Mouse (Mus musculus) activated CD4-positive, CD25-positive, alpha-beta regulatory T cell, adult 4 months (primary cell): ENCODE measurements at regions not wholly inside any gene's neighbourhood (a gene's known extent, or its start where the extent isn't known, plus 50 kb on each side); places are given as distances from the start of the nearest gene placed in this dataset.
"Not testable (repeated sequence)": the region's sequence is repeated elsewhere in the genome, so short reads cannot be mapped to it uniquely, and the experiment has no call there.

Experiments
- ATAC-seq: one replicate; pipeline ENCODE4 v1.8.0; 2017

- no peak for ATAC-seq
Measured at GRCm38 (mm10) chr17:4024384-4024783, 328.3 kb upstream of the Nox3 start.

DNA sequence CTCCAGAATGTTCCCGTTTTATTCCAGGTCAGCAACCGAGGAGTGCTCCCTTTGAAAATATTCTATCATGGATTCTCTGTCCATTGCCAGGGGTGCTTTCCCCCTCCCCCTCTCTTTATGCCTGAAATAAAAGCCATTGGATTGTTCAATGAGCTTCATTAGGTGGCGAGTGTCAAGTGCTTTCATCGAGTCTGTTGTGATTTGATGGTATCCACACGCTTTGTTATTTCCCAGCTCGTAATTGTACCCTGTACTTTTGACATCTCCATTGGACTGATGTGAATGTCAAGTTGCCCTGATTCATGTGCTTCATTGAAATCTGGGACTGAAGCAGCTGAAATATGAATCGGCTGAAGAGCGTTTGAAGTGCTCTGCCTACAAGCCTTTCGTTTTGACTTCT, 333.1 kb upstream of the Nox3 start:
- no peak for ATAC-seq

- ATAC-seq: no peak
Measured at GRCm38 (mm10) chr17:4034816-4035360, 338.8 kb upstream of the Nox3 start.

DNA sequence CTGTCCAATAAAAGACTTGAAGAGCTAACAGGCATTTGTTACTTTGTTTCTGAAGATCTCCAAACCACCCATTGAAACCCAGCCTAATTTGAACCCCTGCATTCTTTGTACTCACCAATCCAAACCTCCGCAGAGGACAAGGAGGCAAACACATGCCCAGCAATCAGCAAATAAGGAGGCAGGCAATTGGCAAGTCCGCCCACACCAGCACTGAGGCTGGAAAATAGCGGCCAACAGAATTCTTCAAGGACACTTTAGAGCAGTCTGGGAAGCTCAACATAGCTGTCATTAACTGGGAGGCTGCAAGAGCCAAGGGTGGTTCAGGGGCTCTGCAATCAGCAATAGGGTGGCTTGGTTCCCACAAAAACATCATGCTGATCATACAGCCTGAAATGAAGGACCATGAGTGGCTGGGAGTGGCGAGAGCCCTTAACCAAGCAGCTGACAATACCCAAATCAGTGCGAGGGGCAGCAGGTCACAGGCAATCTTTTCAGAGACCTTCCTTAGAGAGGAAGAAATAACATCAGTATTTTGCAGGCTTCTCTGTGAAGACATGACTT, 344.1 kb upstream of the Nox3 start:
- ATAC-seq: no peak

- not testable (repeated sequence) for ATAC-seq
Measured at GRCm38 (mm10) chr17:4060186-4060585, 364.1 kb upstream of the Nox3 start.

- no peak for ATAC-seq
Measured at GRCm38 (mm10) chr17:4073381-4073780, 377.3 kb upstream of the Nox3 start.

DNA sequence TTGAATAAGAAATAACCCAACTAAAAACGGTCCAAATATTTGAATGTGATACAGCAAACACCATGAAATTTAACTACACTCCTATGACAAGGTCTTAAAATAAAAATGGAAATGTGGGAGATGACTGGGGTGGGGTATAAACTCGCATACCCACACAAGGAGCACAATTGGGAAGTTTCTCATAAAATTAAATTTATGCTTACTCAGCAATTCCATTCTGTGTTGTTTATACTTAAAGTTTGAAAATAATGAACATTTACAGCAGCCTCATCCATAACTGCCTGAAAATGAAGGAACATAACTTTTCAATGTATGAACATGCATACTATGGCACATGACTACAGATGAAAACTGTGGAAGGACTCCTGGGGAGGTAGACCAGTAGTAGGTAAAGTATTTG, 384.5 kb upstream of the Nox3 start:
- no peak for ATAC-seq

DNA sequence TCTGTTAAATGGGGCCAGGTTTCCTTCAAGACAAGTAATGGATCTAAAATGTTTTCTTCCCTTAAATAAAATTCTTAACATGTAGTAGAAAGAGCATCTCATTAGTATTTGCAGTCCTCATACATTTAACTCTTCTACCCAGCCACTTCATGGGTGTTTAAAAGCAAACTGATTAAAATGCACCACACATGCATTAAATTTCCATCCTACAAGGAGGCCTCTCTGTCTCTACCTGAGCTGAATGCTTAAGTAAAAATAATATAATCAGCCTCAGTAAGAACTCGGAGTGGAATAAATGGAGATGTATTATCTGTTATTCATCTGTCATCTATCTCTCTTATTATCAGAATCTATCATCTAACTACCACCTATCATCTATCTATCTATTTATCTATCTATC, 398.6 kb upstream of the Nox3 start:
- no peak for ATAC-seq

DNA sequence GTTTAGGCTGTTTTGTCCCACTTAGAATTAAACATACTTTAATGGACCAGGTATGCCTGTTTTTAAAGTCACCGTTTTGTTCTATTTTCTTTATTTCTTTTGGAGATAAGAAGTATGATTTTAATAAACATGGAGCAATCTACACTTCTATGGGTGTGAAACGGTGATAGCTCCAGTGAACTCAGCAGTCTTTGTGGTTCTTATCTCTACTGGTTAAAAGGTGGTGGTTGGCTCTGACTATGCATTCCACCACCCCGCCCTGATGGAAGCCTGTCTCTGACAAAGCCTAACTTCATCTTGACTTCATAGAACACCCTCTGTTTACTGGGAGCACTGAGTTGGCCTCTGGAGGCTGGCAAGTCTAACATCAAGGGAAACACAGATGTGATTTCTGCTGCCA, 407.3 kb upstream of the Nox3 start:
- no peak for ATAC-seq

DNA sequence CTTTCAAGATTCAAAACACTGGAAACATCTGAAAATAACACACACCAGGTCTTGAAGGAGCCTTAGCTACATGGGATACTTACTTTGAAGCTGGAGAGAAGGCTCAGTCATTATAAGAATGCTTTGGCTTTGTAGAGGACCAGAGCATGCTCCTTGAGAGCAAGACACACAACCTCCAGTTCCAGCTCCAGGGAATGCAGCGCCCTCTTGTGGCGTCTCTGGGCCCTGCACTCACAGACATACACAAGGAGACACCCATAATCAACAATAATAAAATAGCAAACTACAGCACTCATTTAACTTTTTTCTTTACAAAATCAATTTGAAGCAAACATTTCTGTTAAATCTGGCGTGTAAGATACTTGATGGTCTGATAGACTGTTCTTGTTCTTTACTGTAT, 413.2 kb upstream of the Nox3 start:
- no peak for ATAC-seq

DNA sequence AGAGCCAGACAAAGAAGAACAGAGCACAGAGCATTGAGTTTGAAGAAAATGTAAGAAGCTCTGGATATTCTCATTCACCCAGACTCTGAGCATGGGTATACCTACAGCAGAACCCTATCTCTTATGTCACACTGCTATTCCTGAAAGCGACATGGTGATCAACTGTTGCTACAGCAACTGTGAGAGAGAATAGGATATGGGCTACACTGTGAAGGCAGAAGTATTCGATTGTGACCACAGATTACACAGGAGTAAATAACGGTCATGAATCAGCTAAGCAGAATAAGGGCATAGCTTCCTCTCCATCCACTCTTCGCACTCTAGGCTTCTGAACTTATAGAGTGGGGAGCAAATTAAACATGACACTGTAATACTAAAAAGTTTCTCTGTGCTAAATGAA, 417.0 kb upstream of the Nox3 start:
- ATAC-seq: no peak

GRCm38 (mm10) chr17:4116476-4116875, 420.4 kb upstream of the Nox3 start:
- ATAC-seq: no peak

- no peak for ATAC-seq
Measured at GRCm38 (mm10) chr17:4133678-4134077, 437.6 kb upstream of the Nox3 start.

DNA sequence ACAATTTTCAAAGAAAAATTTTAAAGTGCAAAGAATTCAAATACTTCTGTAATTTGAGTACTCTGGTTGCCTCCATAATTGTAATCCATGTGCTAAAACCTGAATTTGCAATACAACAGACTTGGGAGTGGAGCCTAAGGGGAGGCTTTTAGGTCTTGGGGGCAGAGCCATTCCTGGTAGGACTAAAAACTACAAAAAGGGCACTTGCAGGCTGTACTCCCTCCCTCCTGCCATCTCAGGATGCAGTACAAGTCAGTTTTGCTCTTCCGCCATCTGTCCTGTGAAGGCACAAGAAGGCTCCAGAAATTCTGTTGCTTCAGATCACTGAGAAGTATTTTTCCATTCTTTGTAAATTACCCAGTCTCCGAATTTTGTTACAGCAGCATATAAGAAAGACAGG, 467.4 kb upstream of the Nox3 start:
- ATAC-seq: no peak

GRCm38 (mm10) chr17:4173951-4174361, 477.9 kb upstream of the Nox3 start:
- no peak for ATAC-seq

GRCm38 (mm10) chr17:4175006-4175405, 478.9 kb upstream of the Nox3 start:
- ATAC-seq: no peak

GRCm38 (mm10) chr17:4176524-4176923, 480.5 kb upstream of the Nox3 start:
- ATAC-seq: no peak

DNA sequence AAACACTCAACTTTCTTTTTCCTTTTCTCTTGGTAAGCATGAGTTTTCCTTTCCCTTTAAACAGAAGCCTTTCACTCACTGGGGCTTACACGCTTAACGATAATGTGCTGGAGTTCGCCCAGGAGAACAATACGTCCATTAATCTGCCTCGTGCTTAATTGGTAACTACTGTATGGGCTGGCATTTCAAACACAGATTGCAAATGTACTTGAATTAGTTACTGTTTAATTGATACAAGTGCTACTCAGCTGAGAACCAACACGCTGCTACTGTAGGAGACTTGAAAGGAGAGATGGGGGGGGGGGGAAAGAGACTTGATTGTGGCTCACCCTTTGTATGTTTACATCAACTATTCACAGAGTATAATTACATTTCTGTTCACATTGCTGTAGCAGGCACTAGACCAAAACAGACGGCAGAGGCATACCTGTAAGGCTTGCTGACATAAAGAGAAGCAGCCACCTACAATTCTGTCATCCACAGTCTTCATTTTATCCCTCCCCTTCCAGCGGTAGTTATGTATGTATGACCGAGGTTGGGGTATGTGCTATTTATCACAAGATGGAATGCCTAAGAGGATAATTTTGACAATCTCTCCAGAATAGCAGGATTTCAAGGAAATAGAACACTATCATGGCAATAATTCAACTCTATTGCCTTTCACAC, 481.6 kb upstream of the Nox3 start:
- ATAC-seq: no peak

DNA sequence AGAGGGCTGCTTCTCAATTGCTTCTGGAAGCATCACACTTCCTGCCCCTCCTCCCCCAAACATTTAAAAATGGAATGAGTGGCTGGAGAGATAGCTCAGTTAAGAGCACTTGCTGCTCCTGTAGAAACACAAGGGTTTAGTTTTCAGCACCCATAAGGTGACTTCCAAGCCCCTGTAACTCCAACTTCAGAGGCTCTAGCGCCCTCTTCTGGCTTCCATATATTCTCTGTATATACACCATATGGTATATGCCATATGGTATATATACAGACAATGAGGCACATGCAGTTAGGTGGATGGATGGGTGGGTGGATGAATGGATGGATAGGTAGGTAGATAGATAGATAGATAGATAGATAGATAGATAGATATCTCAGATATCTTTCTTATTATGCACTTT, 483.2 kb upstream of the Nox3 start:
- ATAC-seq: no peak

DNA sequence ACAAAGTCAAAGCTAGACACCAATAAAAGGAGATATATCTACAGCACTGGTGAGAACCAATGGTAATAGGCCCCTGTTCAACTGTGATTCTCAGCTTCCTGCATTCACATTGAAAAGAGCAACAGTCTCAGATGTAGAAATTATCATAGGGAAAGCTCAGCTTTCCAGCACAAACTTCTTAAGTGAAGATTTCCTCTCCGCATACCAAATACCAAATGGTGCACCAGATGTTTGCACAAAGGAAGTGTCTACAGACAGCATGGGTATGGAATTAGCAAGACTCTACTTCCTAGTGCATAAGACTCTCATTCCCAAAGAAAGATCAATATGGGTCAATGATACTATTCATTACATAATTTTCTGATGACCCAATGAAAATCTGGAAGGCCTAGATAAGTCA, 486.0 kb upstream of the Nox3 start:
- ATAC-seq: no peak

- no peak for ATAC-seq
Measured at GRCm38 (mm10) chr17:4186802-4187201, 490.7 kb upstream of the Nox3 start.

DNA sequence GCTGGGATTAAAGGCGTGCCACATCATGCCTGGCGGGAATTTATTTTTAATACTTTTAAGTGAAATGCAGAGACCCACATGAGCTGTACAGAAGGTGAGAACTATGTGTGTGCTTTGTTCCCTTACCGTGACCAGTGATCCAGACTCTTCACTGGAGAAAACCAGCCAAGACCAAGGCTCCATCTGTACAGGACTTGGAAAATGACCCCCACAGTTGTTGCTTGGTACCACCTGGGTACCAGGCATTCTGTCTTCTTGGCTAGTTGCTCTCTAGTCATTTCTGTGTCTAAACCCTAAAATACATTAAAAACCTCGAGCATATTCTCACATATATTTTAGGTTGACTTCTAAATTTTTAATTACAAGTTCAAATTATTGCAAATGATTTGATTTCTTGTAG, 491.5 kb upstream of the Nox3 start:
- ATAC-seq: no peak

DNA sequence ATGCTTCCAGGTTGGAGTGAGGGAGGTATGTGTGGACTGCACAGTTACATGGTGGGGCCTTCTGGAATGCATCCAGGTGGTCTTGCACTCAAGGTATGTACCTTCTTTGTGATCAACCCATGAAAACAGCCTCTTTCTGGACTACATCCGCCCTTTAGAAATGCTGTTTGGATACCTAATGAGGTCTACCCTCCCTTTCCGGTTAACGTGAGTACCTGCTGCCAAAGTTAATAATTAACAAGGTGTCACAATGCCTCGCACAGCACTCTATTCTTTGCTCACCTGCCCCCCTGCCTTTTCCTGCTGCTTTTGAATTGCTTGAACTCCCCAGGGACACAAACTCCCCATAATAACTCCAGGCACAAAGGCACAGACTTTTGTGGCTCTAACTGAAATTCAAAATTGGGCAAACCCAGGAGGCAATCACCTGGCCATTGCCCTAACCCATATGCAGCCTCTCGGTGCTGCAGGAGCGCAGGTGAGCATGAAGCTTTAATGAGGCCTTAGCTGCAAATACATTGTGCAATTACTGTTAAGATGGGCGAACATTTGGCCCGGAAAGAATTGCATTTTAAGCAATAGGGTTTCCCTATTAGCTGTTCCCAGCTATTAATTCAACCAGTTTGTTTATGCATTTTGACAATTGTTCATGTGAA, 500.9 kb upstream of the Nox3 start:
- ATAC-seq: no peak

GRCm38 (mm10) chr17:4198001-4198400, 501.9 kb upstream of the Nox3 start:
- no peak for ATAC-seq
